Mouse (Mus musculus) monocyte, adult 2 months (primary cell): ENCODE data around the gene Ecd.

Source experiments
- DNase-seq, 2 experiments: peaks; one replicate each; pipeline ENCODE4 v3.0.0; 2022; ENCODE audit warnings: low spot score in 2 of 2, low read depth in 1 of 2

The Ecd gene

GRCm38 (mm10) chr14:20347991-20348541 lies at the start of gene Ecd, which contains the start of gene Fam149b:
TSS of gene Ecd (minus strand) at chr14:20348121.
TSS of gene Fam149b (plus strand) at chr14:20348162.
- peak; percentile 84 to 89 for DNase-seq

- no peak for DNase-seq
Measured at GRCm38 (mm10) chr14:20397220-20397619, 49.3 kb upstream of the Ecd start.

GRCm38 (mm10) chr14:20393205-20393913 lies 45.4 kb upstream of the Ecd start, which contains the start of gene Mrps16:
TSS of gene Mrps16 (minus strand) at chr14:20393634.
- peak; percentile 86 to 87 for DNase-seq

GRCm38 (mm10) chr14:20392326-20392725 lies 44.4 kb upstream of the Ecd start:
- DNase-seq: no peak

GRCm38 (mm10) chr14:20389446-20390079 lies 41.6 kb upstream of the Ecd start:
- no peak for DNase-seq

- peak; percentile 86 to 89 for DNase-seq
Measured at GRCm38 (mm10) chr14:20388441-20389129, 40.7 kb upstream of the Ecd start, which contains the start of gene Dnajc9. TSS of gene Dnajc9 (minus strand) at chr14:20388910.

GRCm38 (mm10) chr14:20379753-20380430 lies 32.0 kb upstream of the Ecd start:
- DNase-seq: no peak

- no peak for DNase-seq
Measured at GRCm38 (mm10) chr14:20379087-20379640, 31.2 kb upstream of the Ecd start.

- DNase-seq: peak in 1 of 2 experiments; percentile 23
Measured at GRCm38 (mm10) chr14:20378313-20379061, 30.6 kb upstream of the Ecd start.

- no peak for DNase-seq
Measured at GRCm38 (mm10) chr14:20377112-20377521, 29.2 kb upstream of the Ecd start.

GRCm38 (mm10) chr14:20371854-20372253 lies 23.9 kb upstream of the Ecd start:
- DNase-seq: no peak

GRCm38 (mm10) chr14:20370798-20371197 lies 22.9 kb upstream of the Ecd start:
- no peak for DNase-seq

GRCm38 (mm10) chr14:20368271-20368670 lies 20.4 kb upstream of the Ecd start:
- DNase-seq: no peak

- DNase-seq: peak; percentile 8 to 20
Measured at GRCm38 (mm10) chr14:20363230-20363629, 15.3 kb upstream of the Ecd start.

- DNase-seq: no peak
Measured at GRCm38 (mm10) chr14:20347441-20347990, 405 bp downstream of the Ecd start.

- DNase-seq: no peak
Measured at GRCm38 (mm10) chr14:20345885-20346284, 2.0 kb downstream of the Ecd start.

- no peak for DNase-seq
Measured at GRCm38 (mm10) chr14:20340866-20341265, 7.1 kb downstream of the Ecd start.

- no peak for DNase-seq
Measured at GRCm38 (mm10) chr14:20340149-20340548, 7.8 kb downstream of the Ecd start.

GRCm38 (mm10) chr14:20339415-20339814 lies 8.5 kb downstream of the Ecd start:
- DNase-seq: no peak

- DNase-seq: no peak
Measured at GRCm38 (mm10) chr14:20331316-20331715, 16.6 kb downstream of the Ecd start.
